Mouse (Mus musculus): Measurements from ENCODE around the gene Asic4.

Asic4 gene

DNA sequence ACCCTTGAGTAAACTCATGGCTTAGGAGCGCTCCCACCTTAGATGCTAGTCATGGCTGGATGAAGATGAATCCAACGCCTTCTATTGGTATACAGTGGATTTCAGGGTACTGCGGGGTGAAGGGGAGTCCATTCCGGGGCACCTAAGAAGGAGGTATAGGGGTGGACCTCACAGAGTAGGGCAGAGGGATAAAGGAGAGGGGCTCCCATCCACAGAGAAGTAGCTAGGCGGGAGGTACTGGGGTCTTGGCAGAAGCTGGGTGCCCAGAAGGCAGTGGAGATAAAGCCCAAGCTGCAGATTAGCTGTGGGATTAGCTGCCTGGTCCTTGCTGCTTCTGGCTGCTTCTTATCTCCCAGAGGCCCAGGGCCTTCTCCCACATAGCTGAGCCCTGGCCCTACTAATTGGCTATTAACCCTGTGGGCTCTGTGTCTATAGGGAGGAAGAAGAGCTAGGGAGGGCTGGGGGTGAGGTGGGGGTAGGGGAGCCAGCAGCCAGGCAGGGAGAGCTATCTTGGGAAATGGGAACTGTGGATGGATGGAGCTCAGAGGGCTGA is 13.5 kb downstream of the Asic4 start:
- DNase-seq (ENCODE audit: low spot score in 2 of 2) = no peak

- peak; percentile 58 to 75 for DNase-seq (ENCODE audit: low spot score in 2 of 2)
These were observed 17.1 kb downstream of the Asic4 start for GRCm38 (mm10) chr1:75467215-75467927.

DNA sequence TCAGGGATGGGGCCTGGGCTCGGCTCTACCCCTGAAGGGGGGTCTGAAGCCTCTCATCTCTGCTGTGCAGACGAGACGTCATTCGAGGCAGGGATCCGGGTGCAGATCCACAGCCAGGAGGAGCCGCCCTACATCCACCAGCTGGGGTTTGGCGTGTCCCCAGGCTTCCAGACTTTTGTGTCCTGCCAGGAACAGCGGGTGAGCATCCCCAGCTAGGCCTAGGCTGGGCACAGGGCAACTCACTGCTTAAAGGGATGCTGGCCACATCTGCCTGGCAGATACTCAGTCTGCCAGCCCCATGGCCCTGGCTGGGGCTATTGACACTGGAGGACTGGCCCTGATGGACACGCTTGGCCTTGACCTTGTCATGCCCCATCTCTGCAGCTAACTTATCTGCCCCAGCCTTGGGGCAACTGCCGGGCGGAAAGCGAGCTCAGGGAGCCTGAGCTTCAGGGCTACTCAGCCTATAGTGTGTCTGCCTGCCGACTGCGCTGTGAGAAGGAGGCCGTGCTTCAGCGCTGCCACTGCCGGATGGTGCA is 19.1 kb downstream of the Asic4 start:
- DNase-seq (ENCODE audit: low spot score in 2 of 2) = no peak

DNA sequence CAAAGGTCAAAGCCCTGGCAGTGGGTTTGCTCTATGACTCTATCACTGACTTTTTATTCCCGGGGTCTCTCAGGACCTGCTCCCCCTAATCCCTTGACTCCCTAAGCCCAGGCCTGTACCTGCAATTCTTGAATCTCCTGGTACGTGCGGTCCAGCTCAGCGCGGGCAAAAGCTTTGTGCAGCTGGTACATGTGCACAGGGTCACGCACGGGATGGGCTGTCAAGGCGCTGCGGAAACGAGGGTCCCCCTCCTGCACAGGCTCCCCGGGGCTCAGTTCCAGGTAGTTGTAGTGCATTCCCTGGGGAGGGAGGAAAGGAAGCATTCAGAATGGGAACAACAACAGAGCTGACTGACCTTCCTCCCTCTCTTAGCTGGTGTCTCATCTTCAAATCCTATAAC is 26.2 kb downstream of the Asic4 start:
- no peak for DNase-seq (ENCODE audit: low spot score in 2 of 2)

DNA sequence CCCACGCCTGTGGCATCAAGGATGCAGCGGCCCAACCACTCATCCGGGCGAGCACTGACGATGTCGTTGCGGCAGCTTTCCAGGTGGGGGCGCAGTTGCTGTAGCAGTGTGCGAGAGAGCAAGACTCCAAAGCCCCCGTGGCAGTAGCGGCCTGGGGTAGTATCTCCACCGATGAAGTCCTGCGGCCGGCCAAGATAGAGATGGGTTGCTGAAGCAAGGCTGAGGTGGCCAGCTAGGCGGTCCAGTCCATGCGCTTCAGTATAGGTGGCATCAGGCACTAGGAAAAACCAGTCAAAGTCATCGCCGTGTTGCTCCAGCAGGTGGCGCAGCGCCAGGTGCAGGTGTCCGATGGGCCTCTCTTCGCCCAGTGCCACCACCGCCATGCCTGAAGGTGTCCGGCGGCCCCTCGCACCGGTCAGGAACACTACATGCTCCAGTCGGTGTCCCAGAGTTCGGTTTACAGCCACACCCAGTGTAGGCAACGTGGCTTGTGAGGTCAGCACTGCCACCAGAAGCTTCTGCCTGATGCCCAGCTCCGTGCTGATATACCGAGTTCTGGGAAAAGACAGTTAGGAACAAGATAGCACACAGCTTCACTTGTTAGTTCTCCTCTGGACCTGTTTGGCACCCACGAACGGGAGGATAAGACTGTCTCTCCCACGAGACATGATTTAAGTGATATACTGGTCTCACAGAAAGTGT is 27.2 kb downstream of the Asic4 start:
- peak; percentile 66 to 90 for DNase-seq (ENCODE audit: low spot score in 2 of 2)

DNA sequence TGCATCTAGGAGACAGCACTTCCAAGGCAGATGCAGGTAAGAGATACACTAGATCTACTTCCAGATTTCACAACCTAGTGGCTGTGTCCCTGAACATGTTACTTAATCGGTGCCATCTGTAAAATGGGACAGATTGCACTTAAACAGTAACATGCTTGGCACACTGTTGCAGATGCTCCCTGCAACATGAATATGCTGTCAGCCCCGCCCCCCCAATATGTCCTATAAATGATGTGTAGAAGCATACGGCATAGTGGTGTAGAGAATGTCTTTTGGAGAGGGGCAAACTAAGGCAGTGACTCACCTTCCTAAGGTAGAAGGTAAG is 27.7 kb downstream of the Asic4 start:
- no peak for DNase-seq (ENCODE audit: low spot score in 2 of 2)

- no peak for DNase-seq (ENCODE audit: low spot score in 2 of 2)
These were observed 28.3 kb downstream of the Asic4 start for GRCm38 (mm10) chr1:75478497-75478896.

DNA sequence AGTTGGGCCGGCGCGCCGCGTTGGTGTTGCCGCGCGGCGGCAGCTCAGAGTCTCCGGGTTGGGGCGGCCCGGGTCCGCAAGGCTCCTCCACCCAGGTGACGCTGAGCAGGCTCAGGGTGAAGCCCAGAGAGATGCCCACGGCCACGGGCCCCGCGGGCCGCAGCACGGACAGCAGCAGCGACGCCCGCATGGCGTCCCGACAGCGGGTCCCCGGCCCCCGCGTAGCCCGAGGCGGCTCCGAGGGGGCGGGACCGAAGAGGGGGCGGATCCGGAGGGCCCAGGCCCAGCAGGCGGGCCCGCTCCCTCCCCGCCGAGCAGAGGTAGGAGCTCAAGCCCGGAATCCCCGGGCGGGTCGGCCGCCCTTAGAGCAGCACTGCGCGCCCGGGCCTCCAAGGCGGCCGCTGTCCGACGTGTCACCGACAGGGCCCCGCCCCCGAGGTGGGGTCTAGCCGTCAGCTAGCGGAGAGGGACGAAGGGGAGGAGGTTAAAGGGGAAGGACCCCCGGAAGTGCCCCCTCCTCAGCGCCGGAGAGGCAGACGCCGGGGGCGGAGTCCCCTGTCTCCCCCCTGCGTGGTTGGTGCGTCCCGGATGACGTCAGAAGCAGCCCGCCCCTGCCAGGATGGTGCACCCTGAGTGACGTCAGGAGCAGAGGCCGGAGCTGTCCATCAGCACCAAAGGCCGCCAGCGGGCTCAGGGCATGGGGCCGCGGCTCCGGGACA is 28.8 kb downstream of the Asic4 start, which contains the start of the genes Chpf and Tmem198:
Gene Chpf, minus strand, starts transcription at position 392 of the 719 bp plus-strand sequence.
Gene Tmem198, plus strand, starts transcription at position 617 of the 719 bp plus-strand sequence.
- DNase-seq (ENCODE audit: low spot score in 2 of 2) = peak; percentile 92 to 93

DNA sequence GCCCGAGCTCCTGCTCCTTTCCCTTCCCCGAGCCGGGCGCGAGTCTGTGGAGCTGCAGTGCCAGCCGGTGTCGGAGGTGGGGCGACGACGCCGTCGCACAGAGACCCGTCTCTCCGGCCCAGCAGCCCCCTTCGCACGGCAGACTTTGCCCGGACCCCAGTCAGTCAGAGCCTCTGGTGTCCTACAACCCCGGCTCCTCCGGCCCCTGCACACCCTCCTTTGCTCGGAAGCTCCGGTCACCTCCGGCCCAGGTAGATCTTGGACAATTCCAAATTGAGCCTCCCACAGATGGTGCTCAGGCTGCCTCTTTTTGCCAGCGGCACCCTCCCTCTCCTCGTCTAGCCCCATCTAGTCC is 29.4 kb downstream of the Asic4 start:
- no peak for DNase-seq (ENCODE audit: low spot score in 2 of 2)

- no peak for DNase-seq (ENCODE audit: low spot score in 2 of 2)
These were observed 29.8 kb downstream of the Asic4 start for GRCm38 (mm10) chr1:75480036-75480435.

DNA sequence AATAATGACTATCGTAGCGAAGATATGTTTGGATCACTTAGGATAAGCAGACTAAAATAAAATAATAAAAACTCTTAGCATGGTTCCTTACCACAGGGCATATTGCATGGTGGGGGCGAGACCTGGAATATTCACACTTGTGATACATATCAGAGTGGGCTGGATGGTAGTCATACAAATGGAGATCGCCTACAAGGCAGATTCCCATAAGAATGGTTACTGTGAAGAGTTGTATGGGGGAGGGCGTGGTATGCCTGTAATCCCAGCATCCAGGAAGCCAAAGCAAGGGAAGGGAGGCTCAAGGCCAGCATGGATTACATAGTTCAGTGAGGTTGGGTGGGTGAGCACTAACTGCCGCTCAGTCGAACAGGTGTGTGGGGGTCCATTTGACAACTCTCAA is 30.5 kb downstream of the Asic4 start:
- no peak for DNase-seq (ENCODE audit: low spot score in 2 of 2)

GRCm38 (mm10) chr1:75486561-75486960 is 36.3 kb downstream of the Asic4 start:
- DNase-seq (ENCODE audit: low spot score in 2 of 2) = no peak

DNA sequence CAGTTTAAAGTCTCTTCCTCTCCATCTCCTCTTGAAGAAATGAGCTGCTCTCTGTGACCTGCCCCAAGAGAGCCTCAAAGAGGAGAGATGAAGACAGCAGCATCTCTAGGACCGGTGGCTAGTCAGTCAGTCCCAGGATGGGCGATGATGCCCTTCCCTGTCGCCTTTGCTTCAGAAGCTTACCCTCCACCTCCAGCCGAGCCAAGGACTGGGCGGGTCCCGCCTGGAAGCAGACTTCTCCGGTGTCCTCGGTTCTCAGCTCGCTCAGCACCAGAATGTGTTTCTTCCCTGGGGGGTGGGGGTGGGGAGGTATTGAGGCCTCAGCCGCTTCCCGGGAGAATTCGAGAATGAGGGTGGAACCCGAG is 36.8 kb downstream of the Asic4 start:
- no peak for DNase-seq (ENCODE audit: low spot score in 2 of 2)

DNA sequence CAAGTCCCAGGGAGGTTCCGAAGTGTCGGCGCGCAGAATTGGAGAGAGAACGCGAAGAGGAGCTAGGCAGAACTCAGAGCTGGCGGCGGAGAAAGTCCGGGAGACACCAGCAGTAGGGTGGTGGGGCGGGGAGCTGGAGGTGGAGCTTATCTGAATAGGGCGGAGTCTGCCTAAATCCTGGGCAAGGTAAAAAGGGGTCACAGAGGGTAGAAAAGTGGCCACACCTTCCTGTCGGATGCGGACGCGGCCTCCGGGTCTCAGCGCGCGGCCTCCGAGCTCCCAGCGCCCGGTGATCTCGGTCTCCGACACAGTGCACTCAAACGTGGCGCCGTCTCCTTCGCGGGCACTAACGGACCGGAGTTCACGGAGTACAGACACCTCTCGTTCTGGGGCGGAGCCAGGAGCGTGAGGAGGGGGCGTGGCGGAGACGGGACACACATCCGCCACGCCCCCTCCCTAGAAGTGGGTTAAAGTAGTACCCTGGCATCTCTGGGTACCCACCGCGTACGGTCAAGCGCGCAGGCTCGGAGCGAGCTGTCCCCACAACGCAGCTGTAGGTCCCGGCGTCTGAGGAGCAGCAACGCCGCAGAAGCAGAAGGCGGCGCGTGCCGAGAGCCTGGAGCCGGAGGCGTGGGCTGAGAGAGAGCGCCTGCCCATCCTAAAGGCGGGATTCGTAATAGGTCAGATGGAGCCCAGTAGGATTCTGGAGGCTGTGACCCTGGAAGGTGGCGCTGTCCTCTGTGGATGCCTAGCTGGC is 37.3 kb downstream of the Asic4 start:
- DNase-seq (ENCODE audit: low spot score in 2 of 2) = peak; percentile 41 to 70

DNA sequence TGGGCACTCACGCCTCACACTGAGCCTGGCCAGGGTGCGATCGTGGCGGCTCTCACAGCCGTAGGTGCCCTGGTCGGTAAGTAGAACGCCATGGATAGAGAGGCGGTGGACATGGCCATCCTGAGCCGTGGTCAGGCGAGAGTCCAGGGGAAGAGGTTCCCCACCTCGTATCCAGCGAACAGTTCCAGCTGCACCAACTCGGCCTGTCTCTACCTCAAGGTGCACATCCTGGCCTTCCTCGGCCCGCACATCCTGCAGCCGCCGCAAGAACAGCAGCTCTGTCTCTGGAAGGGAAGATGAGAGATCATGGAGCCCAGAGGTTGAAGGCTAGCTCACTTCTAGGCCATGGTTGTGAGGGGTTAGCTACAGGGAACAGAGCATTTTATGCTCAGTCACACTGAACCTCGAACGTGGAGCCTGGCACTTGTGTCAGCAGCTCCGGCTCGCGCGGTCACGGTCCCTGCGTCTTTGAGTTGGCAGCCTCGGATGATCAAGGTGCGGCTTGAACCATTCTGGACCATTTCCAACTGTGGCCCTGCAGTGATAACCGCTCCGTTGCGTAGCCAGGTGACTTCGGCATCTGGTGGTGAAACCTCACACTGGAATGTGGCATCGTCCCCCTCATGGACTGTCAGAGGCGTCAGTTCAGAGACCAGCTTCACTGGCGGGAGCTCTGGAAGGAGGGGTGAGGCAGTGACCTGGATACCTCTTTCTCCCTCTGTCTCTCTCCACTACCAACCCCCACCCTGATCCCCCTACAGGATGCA is 40.7 kb downstream of the Asic4 start:
- DNase-seq (ENCODE audit: low spot score in 2 of 2) = no peak

- no peak for DNase-seq (ENCODE audit: low spot score in 2 of 2)
These were observed 42.4 kb downstream of the Asic4 start for GRCm38 (mm10) chr1:75492579-75493170.

GRCm38 (mm10) chr1:75494878-75495548 is 44.8 kb downstream of the Asic4 start:
- DNase-seq (ENCODE audit: low spot score in 2 of 2) = no peak

DNA sequence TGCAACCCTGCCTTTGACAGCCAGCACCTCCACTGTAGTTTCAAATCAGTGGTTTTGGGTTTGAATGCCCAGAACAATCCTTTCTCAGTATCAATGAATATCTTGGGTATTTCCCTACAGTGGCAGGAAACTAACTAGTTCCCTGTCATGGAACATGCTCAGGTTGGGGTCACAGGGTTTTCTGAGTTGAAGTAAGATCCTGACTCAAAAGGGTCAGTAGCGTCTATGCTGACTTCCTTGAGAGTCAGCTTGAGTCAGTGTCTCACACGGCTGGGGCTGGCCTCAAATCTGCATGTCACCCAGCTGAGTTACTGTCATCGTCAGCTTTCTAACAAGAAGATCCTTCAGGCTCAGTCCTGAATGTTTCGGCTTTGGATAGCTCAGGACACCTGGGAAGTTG is 48.7 kb downstream of the Asic4 start:
- no peak for DNase-seq (ENCODE audit: low spot score in 2 of 2)

GRCm38 (mm10) chr1:75499441-75499840 is 49.2 kb downstream of the Asic4 start:
- no peak for DNase-seq (ENCODE audit: low spot score in 2 of 2)

DNA sequence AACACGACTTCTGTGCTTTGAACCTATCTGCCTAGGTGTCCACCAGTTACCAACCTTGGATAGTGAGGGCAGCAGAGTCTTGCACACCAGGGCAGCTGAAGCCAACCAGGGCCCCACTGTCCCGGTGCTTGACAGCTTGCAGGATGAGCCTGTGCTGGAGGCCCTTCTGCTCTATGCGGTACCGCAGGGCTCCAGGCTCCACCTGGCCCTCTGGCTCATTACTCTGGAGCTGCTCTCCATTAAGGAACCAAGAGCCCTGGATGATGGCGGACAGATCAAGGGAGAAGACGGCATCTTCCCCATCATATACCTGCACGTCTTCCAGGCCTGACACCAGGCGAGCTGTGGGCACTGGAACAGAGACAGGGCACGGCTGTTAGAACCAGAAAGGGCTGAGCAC is 51.7 kb downstream of the Asic4 start:
- DNase-seq (ENCODE audit: low spot score in 2 of 2) = no peak

Measured in urinary bladder, adult 18-20 months (tissue).